In the genomic region with DNA sequence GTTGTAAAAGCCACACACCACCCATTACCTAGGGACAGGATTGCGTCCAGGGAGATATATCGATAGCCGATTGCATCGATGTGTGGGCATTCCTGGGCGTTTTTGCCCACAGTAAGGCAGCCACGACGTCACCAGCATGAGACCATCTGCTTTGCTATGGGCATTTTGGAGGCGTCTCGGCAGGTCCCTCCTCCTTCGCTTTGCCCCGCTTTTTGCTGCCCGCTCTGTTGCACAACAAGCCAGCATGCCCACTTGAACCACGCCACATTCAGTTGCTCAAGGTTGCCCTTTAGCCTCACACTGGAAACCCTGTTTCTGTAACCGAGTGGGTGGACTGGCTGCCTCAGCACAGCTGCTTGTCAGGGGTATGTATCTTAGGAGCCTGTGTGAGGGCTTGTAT, we compare ENCODE assay signal across 8 mouse cellular contexts.
DNase-seq lines count a peak whose midpoint lies in the region; ATAC-seq and TF ChIP-seq lines count a peak whose summit lies in the region.

No protein-coding gene starts in this region.

- no peak for TF ChIP-seq EP300 in heart, adult 2 months (IDR thresholded peaks at IDR 0.05; ENCODE audit: insufficient read depth, low read depth, low read length)

- no peaks in the 10 kb centered on the region for H3K36me3 ChIP-seq in kidney, adult 2 months (ENCODE audit: control insufficient read depth, insufficient read depth, low read length)
- H3K36me3 ChIP-seq in heart, adult 2 months (ENCODE audit: control insufficient read depth, insufficient read depth, low read length) = no peaks in the 10 kb centered on the region; the same call in 1 of the 2 replicates

- 56% methylated on average over 14 of the region's 14 CpGs for WGBS in kidney, adult 2 months
- 82% methylated on average over 14 of the region's 14 CpGs for WGBS in heart, adult 2 months

- intact Hi-C loops in heart, adult 2 months (cut with DNase I) = no loop called here

- H3K9ac ChIP-seq in heart, adult 2 months (ENCODE audit: low read depth, low read length) = no peak overlapping the region

- peak; percentile 16 for TF ChIP-seq POLR2A in kidney, adult 2 months (IDR thresholded peaks at IDR 0.05; ENCODE audit: low read depth, low read length)
- no peak for TF ChIP-seq POLR2A in heart, adult 2 months (IDR thresholded peaks at IDR 0.05; ENCODE audit: insufficient read depth, low read depth, low read length)

- peak; percentile 82 for DNase-seq in kidney, adult 2 months
- DNase-seq in kidney, postnatal 4 days = no peak
- peak; percentile 60 to 66 for DNase-seq in cerebellum, postnatal 14 days
- peak; percentile 85 for DNase-seq in kidney, adult 9 months
- DNase-seq in thymus, postnatal 0 days (ENCODE audit: low spot score) = no peak
- no peak for DNase-seq in urinary bladder, adult 2 months (ENCODE audit: low spot score)
- no peak for DNase-seq in heart, adult 2 months

- H3K27ac ChIP-seq in kidney, adult 2 months (ENCODE audit: insufficient read depth, low read depth, low read length) = peak overlapping the region; percentile 92
- no peak overlapping the region for H3K27ac ChIP-seq in heart, adult 2 months

- TF ChIP-seq CTCF in kidney, adult 2 months (conservative IDR thresholded peaks at IDR 0.05; ENCODE audit: insufficient read depth, insufficient read length, low read depth, low read length) = 0 out of 2 replicates have a peak, but pooled peaks have one; percentile 2
- TF ChIP-seq CTCF in heart, adult 2 months (IDR thresholded peaks at IDR 0.05) = no peak

- H3K4me3 ChIP-seq in kidney, adult 2 months (ENCODE audit: insufficient read depth, low read depth, low read length) = peak overlapping the region; percentile 10; the same call in 1 of the 2 replicates
- no peak overlapping the region for H3K4me3 ChIP-seq in heart, adult 2 months

- ATAC-seq in megakaryocyte, adult 5-6 weeks (ENCODE audit: poor library complexity, severe bottlenecking) = peak; percentile 74

- H3K79me2 ChIP-seq in heart, adult 2 months (replicated peaks; ENCODE audit: control insufficient read depth, insufficient read depth, low read length) = peaks cover 1% of the 10 kb centered on the region

- H3K4me1 ChIP-seq in kidney, adult 2 months (ENCODE audit: control insufficient read depth, insufficient read depth, low read length) = peaks cover 45% of the 10 kb centered on the region
- peaks cover 22% of the 10 kb centered on the region for H3K4me1 ChIP-seq in heart, adult 2 months (ENCODE audit: control insufficient read depth, insufficient read depth, low read length)

- H3K27me3 ChIP-seq in kidney, adult 2 months (replicated peaks; ENCODE audit: control insufficient read depth, insufficient read depth, low read length) = no peaks in the 10 kb centered on the region
- no peaks in the 10 kb centered on the region for H3K27me3 ChIP-seq in heart, adult 2 months (ENCODE audit: control insufficient read depth, insufficient read depth, low read length)

Comparison
In these comparisons a context has a peak if more than half of its experiments do, and no peak if none do; other contexts are left out.
1. DNase-seq: peak in kidney, adult 2 months (single experiment), cerebellum, postnatal 14 days (2 of 2) and kidney, adult 9 months (single experiment); none in kidney, postnatal 4 days (0 of 2), thymus, postnatal 0 days (single experiment), urinary bladder, adult 2 months (single experiment) and heart, adult 2 months (0 of 2).